Mouse (Mus musculus) forebrain, embryonic 13.5 days (tissue): ENCODE measurements around the gene Dhx35. TPM values are rescaled to one million over a fixed set of nuclear protein-coding genes. Genes with fewer than 3 reads are reported as not detected.

Experiments
- ATAC-seq: fragments of 200-750 bp; cut with Nextera tagmentation; 2 replicates; pipeline ENCODE4 v1.8.0; 2017
- H3K27ac ChIP-seq: fragments of 300-500 bp; sonication (generic); 2 replicates; pipeline ENCODE4 v1.5.1; 2015; ENCODE audit warnings: inconsistent platforms, mild to moderate bottlenecking, moderate library complexity
- H3K27me3 ChIP-seq: fragments of 300-500 bp; sonication (generic); 2 replicates; pipeline ENCODE4 v1.6.1; 2015; ENCODE audit warnings: mild to moderate bottlenecking, inconsistent platforms
- H3K36me3 ChIP-seq: fragments of 300-500 bp; sonication (generic); 2 replicates; pipeline ENCODE4 v1.6.1; 2015; ENCODE audit warnings: mild to moderate bottlenecking, inconsistent platforms; ENCODE audit not compliant: poor library complexity, severe bottlenecking
- H3K4me1 ChIP-seq: fragments of 300-500 bp; sonication (generic); 2 replicates; pipeline ENCODE4 v1.6.1; 2015; ENCODE audit warnings: inconsistent platforms
- H3K4me2 ChIP-seq: fragments of 300-500 bp; sonication (generic); 2 replicates; pipeline ENCODE4 v1.6.1; 2015; ENCODE audit warnings: inconsistent platforms, mild to moderate bottlenecking, moderate library complexity
- H3K4me3 ChIP-seq: fragments of 300-500 bp; sonication (generic); 2 replicates; pipeline ENCODE4 v1.5.1; 2015; ENCODE audit warnings: mild to moderate bottlenecking, inconsistent platforms
- H3K9ac ChIP-seq: fragments of 300-500 bp; sonication (generic); 2 replicates; pipeline ENCODE4 v1.6.1; 2015; ENCODE audit warnings: mild to moderate bottlenecking, inconsistent platforms
- H3K9me3 ChIP-seq: fragments of 300-500 bp; sonication (generic); replicated peaks from 2 replicates; pipeline ENCODE4 v1.6.1; 2016; ENCODE audit warnings: inconsistent platforms
- WGBS: fragments of 180-500 bp; shearing (Covaris S2); methylation state at CpG from one replicate; pipeline ENCODE4 v1.1.7; 2015; 5-methylcytosine and 5-hydroxymethylcytosine counted together
- polyA plus RNA-seq: library from polyadenylated mRNA; unstranded; fragments of >200 nt; fragmentation: Nextera tagmentation; extraction: Ambion mirVana; gene quantifications from 2 replicates; pipeline ENCODE4 v1.2.1, GENCODE M21; 2015

Gene Dhx35
- polyA plus RNA-seq, 1 experiment from 2014 or later: 16.2 TPM

- peaks cover 32% of the 10 kb centered on the region for H3K36me3 ChIP-seq
- no peaks in the 10 kb centered on the region for H3K4me1 ChIP-seq
- no peak overlapping the region for H3K4me3 ChIP-seq
- ATAC-seq: no peak
- 92% methylated on average over 10 of the region's 10 CpGs for WGBS
- no peak overlapping the region for H3K9ac ChIP-seq
- H3K27me3 ChIP-seq: no peaks in the 10 kb centered on the region
- H3K9me3 ChIP-seq: no peaks in the 10 kb centered on the region
- no peak overlapping the region for H3K4me2 ChIP-seq
- H3K27ac ChIP-seq: no peak overlapping the region
These were observed 62.4 kb downstream of the Dhx35 start for GRCm38 (mm10) chr2:158856896-158857499.

- WGBS: 94% methylated on average over 15 of the region's 15 CpGs
- Histone ChIP-seq H3K27me3 (no peaks in the 10 kb centered on the region), H3K9ac (no peak overlapping the region), H3K4me1 (no peaks in the 10 kb centered on the region), H3K4me3 (no peak overlapping the region), H3K9me3 (no peaks in the 10 kb centered on the region), H3K36me3 (peaks cover 31% of the 10 kb centered on the region), H3K27ac (no peak overlapping the region), H3K4me2 (no peak overlapping the region)
- ATAC-seq: no peak
These were observed 63.0 kb downstream of the Dhx35 start for GRCm38 (mm10) chr2:158857579-158857978.

GRCm38 (mm10) chr2:158861115-158861514 is 66.5 kb downstream of the Dhx35 start:
- WGBS: 93% methylated on average over 2 of the region's 2 CpGs
- Histone ChIP-seq H3K36me3 (peaks cover 17% of the 10 kb centered on the region), H3K27me3 (no peaks in the 10 kb centered on the region), H3K9ac (no peak overlapping the region), H3K4me2 (no peak overlapping the region), H3K4me3 (no peak overlapping the region), H3K27ac (no peak overlapping the region), H3K4me1 (no peaks in the 10 kb centered on the region), H3K9me3 (no peaks in the 10 kb centered on the region)
- ATAC-seq: no peak

DNA sequence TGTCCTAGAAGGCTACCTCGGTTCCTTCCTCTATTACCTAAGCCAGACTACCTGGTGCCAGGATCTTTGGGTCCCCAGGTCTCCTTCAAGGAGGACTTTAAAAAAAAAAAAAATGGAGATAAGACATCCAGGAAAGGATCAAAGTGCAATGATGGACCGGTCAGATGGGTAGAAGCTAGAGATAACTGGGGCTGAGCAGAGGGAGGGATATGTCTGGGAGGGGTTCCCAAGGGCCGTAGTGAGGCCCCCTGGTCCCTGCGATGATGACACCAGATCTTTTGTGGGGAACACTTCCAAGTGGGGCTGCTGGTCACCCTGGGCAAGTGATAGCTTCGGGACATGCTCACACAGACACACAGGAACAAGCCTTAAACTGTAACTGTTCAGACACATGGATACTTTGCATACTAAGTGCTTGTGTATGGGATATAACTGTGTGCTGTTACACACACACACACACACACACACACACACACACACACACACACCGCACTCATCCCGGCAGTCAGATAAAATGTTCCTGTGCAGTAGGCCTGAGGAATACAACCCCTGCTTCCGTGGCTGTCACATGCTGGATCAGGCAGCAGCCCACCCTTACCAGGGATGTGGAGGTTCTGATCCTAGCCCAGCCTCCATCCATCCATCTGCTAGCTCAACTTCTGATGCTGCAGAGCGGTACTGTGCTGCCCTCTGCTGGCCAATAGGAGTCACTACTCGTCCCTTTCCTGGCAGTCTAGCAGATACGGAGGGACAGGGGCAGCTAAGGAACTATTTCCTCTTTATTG is 68.9 kb downstream of the Dhx35 start:
- Histone ChIP-seq H3K27ac (no peak overlapping the region), H3K9me3 (no peaks in the 10 kb centered on the region), H3K27me3 (no peaks in the 10 kb centered on the region), H3K9ac (no peak overlapping the region), H3K36me3 (no peaks in the 10 kb centered on the region), H3K4me1 (no peaks in the 10 kb centered on the region), H3K4me2 (no peak overlapping the region), H3K4me3 (no peak overlapping the region)
- ATAC-seq: peak; percentile 76
- WGBS: 58% methylated on average over 11 of the region's 11 CpGs

GRCm38 (mm10) chr2:158864126-158864458 is 69.5 kb downstream of the Dhx35 start:
- 0 out of 2 replicates have a peak, but pooled peaks have one; percentile 26 for ATAC-seq

GRCm38 (mm10) chr2:158865358-158865757 is 70.8 kb downstream of the Dhx35 start:
- H3K36me3 ChIP-seq: no peaks in the 10 kb centered on the region
- no peaks in the 10 kb centered on the region for H3K9me3 ChIP-seq
- H3K4me2 ChIP-seq: no peak overlapping the region
- 28% methylated on average over 10 of the region's 10 CpGs for WGBS
- no peaks in the 10 kb centered on the region for H3K27me3 ChIP-seq
- peak; percentile 64 for ATAC-seq
- H3K9ac ChIP-seq: no peak overlapping the region
- no peak overlapping the region for H3K27ac ChIP-seq
- no peak overlapping the region for H3K4me3 ChIP-seq
- H3K4me1 ChIP-seq: peaks cover 8% of the 10 kb centered on the region

More at GRCm38 (mm10) chr2:158864126-158864458, 69.5 kb downstream of the Dhx35 start:
- no peak overlapping the region for H3K4me2 ChIP-seq
- no peak overlapping the region for H3K4me3 ChIP-seq
- 86% methylated on average over 4 of the region's 4 CpGs for WGBS
- no peak overlapping the region for H3K27ac ChIP-seq
- no peaks in the 10 kb centered on the region for H3K36me3 ChIP-seq
- H3K9ac ChIP-seq: no peak overlapping the region
- no peaks in the 10 kb centered on the region for H3K4me1 ChIP-seq
- no peaks in the 10 kb centered on the region for H3K9me3 ChIP-seq
- H3K27me3 ChIP-seq: no peaks in the 10 kb centered on the region

GRCm38 (mm10) chr2:158886571-158886970 is 92.0 kb downstream of the Dhx35 start:
- H3K27me3 ChIP-seq: no peaks in the 10 kb centered on the region
- no peak overlapping the region for H3K4me3 ChIP-seq
- H3K4me1 ChIP-seq: no peaks in the 10 kb centered on the region
- no peak overlapping the region for H3K4me2 ChIP-seq
- no peak for ATAC-seq
- no peaks in the 10 kb centered on the region for H3K36me3 ChIP-seq
- H3K9me3 ChIP-seq: no peaks in the 10 kb centered on the region
- H3K9ac ChIP-seq: no peak overlapping the region
- 50% methylated on average over 6 of the region's 6 CpGs for WGBS
- no peak overlapping the region for H3K27ac ChIP-seq

GRCm38 (mm10) chr2:158888531-158888930 is 93.9 kb downstream of the Dhx35 start:
- H3K4me1 ChIP-seq: no peaks in the 10 kb centered on the region
- H3K27ac ChIP-seq: no peak overlapping the region
- WGBS: 88% methylated on average over 5 of the region's 5 CpGs
- H3K9ac ChIP-seq: no peak overlapping the region
- H3K4me3 ChIP-seq: no peak overlapping the region
- H3K36me3 ChIP-seq: no peaks in the 10 kb centered on the region
- no peak overlapping the region for H3K4me2 ChIP-seq
- H3K9me3 ChIP-seq: no peaks in the 10 kb centered on the region
- peak; percentile 80; the same call in 1 of the 2 replicates for ATAC-seq
- no peaks in the 10 kb centered on the region for H3K27me3 ChIP-seq

DNA sequence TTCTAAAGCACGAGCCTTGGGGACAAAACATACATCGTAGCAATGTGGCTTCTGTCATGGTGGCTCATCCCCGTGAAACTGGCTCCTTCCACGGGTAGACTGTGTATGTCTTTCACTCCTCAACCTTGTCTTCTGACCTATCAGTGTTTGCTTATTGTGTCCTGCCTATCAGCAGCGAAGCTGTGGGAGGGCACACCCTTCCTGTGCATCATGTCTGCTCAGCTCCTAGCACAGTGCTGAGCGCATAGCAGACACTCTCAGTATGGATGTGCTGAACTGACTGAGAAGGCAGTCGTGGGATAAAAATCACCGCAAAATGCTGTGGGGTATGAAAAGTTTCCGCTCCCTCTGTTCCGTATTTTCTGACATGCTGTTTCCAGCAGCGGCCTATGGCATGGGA is 94.6 kb downstream of the Dhx35 start:
- WGBS: 68% methylated on average over 11 of the region's 11 CpGs
- Histone ChIP-seq H3K36me3 (no peaks in the 10 kb centered on the region), H3K9me3 (no peaks in the 10 kb centered on the region), H3K4me1 (no peaks in the 10 kb centered on the region), H3K9ac (no peak overlapping the region), H3K27me3 (no peaks in the 10 kb centered on the region), H3K4me3 (no peak overlapping the region), H3K27ac (no peak overlapping the region), H3K4me2 (no peak overlapping the region)
- no peak for ATAC-seq

- no peaks in the 10 kb centered on the region for H3K4me1 ChIP-seq
- no peaks in the 10 kb centered on the region for H3K9me3 ChIP-seq
- 94% methylated on average over 4 of the region's 4 CpGs for WGBS
- no peak overlapping the region for H3K4me2 ChIP-seq
- H3K4me3 ChIP-seq: no peak overlapping the region
- no peak overlapping the region for H3K9ac ChIP-seq
- no peak overlapping the region for H3K27ac ChIP-seq
- ATAC-seq: no peak
- no peaks in the 10 kb centered on the region for H3K36me3 ChIP-seq
- H3K27me3 ChIP-seq: no peaks in the 10 kb centered on the region
These were observed 96.7 kb downstream of the Dhx35 start for GRCm38 (mm10) chr2:158891319-158891718.

GRCm38 (mm10) chr2:158893171-158893853 is 98.7 kb downstream of the Dhx35 start:
- ATAC-seq: no peak
- no peak overlapping the region for H3K4me2 ChIP-seq
- no peak overlapping the region for H3K4me3 ChIP-seq
- no peak overlapping the region for H3K27ac ChIP-seq
- whole genome bisulfite sequencing: 86% methylated on average over 16 of the region's 16 CpGs
- H3K36me3 ChIP-seq: no peaks in the 10 kb centered on the region
- no peaks in the 10 kb centered on the region for H3K27me3 ChIP-seq
- H3K4me1 ChIP-seq: 0 out of 2 replicates have a peak, but pooled peaks cover 1% of the 10 kb centered on the region
- no peak overlapping the region for H3K9ac ChIP-seq
- no peaks in the 10 kb centered on the region for H3K9me3 ChIP-seq

- Histone ChIP-seq H3K9ac (no peak overlapping the region), H3K4me1 (peaks cover 4% of the 10 kb centered on the region; the same call in 1 of the 2 replicates), H3K4me3 (no peak overlapping the region), H3K27ac (no peak overlapping the region), H3K9me3 (no peaks in the 10 kb centered on the region), H3K27me3 (no peaks in the 10 kb centered on the region), H3K36me3 (no peaks in the 10 kb centered on the region), H3K4me2 (no peak overlapping the region)
- ATAC-seq: no peak
- WGBS: 36% methylated on average over 13 of the region's 13 CpGs
These were observed 104.0 kb downstream of the Dhx35 start for GRCm38 (mm10) chr2:158898469-158899196.
